Mouse (Mus musculus) embryonic facial prominence, embryonic 15.5 days (tissue): ENCODE results near the gene Zfp385b. TPM values are rescaled to one million over a fixed set of nuclear protein-coding genes. Genes with fewer than 3 reads are reported as not detected.
"Not testable (repeated sequence)": the region's sequence is repeated elsewhere in the genome, so short reads cannot be mapped to it uniquely, and the experiment has no call there.

Experiments used
- ATAC-seq: fragments of 200-750 bp; cut with Nextera tagmentation; 2 replicates; pipeline ENCODE4 v1.8.0; 2017; ENCODE audit warnings: low read depth, moderate TSS enrichment; ENCODE audit not compliant: insufficient number of reproducible peaks, low FRiP score, low TSS enrichment
- H3K27ac ChIP-seq: fragments of 300-500 bp; sonication (generic); replicated peaks from 2 replicates; pipeline ENCODE4 v1.5.1; 2015; ENCODE audit warnings: mild to moderate bottlenecking, inconsistent platforms
- H3K27me3 ChIP-seq: fragments of 300-500 bp; sonication (generic); 2 replicates; pipeline ENCODE4 v1.6.1; 2015; ENCODE audit warnings: inconsistent platforms
- H3K36me3 ChIP-seq: fragments of 300-500 bp; sonication (generic); 2 replicates; pipeline ENCODE4 v1.6.1; 2015; ENCODE audit warnings: mild to moderate bottlenecking, inconsistent platforms
- H3K4me1 ChIP-seq: fragments of 300-500 bp; sonication (generic); 2 replicates; pipeline ENCODE4 v1.6.1; 2015; ENCODE audit warnings: inconsistent platforms
- H3K4me2 ChIP-seq: fragments of 300-500 bp; sonication (generic); replicated peaks from 2 replicates; pipeline ENCODE4 v1.6.1; 2015; ENCODE audit warnings: mild to moderate bottlenecking, inconsistent platforms
- H3K4me3 ChIP-seq: fragments of 300-500 bp; sonication (generic); replicated peaks from 2 replicates; pipeline ENCODE4 v1.5.1; 2015; ENCODE audit warnings: mild to moderate bottlenecking, inconsistent platforms
- H3K9ac ChIP-seq: fragments of 300-500 bp; sonication (generic); 2 replicates; pipeline ENCODE4 v1.6.1; 2015; ENCODE audit warnings: inconsistent platforms
- H3K9me3 ChIP-seq: fragments of 300-500 bp; sonication (generic); replicated peaks from 2 replicates; pipeline ENCODE4 v1.6.1; 2016; ENCODE audit warnings: inconsistent platforms
- WGBS: fragments of 180-500 bp; shearing (Covaris S2); methylation state at CpG from one replicate; pipeline ENCODE4 v1.1.7; 2015; 5-methylcytosine and 5-hydroxymethylcytosine counted together
- polyA plus RNA-seq: library from polyadenylated mRNA; unstranded; fragments of >200 nt; fragmentation: Nextera tagmentation; extraction: Ambion mirVana; gene quantifications from 2 replicates; pipeline ENCODE4 v1.2.1, GENCODE M21; 2015

Zfp385b gene
- polyA plus RNA-seq, 1 experiment from 2014 or later: 11.0 TPM

DNA sequence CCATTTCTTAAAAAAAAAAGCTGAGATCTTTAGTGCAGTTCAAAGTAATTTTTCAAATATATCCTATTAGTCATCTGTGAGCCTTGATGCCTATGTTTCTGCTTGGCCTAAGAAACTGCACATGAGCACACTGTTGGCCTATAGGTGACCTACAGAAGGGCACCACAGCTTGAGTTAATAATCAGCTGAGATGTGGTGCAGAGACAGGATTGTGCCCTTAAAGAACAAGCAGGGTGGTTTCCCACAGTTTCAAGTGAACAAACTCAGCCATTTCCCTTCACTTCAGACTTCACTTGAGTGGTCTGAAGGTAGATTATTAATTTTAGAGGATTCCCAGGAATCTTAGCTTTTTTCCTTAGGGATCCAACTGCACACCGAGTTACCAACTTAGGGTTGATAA, 362.3 kb downstream of the Zfp385b start:
- Histone ChIP-seq H3K27ac (no peak overlapping the region), H3K4me2 (no peak overlapping the region), H3K9ac (no peak overlapping the region), H3K9me3 (no peaks in the 10 kb centered on the region), H3K4me3 (no peak overlapping the region), H3K4me1 (no peaks in the 10 kb centered on the region), H3K27me3 (no peaks in the 10 kb centered on the region), H3K36me3 (no peaks in the 10 kb centered on the region)
- no peak for ATAC-seq
- WGBS: 69% methylated on average over 1 of the region's 1 CpGs

- H3K4me3 ChIP-seq: no peak overlapping the region
- no peak overlapping the region for H3K4me2 ChIP-seq
- H3K9me3 ChIP-seq: no peaks in the 10 kb centered on the region
- H3K4me1 ChIP-seq: no peaks in the 10 kb centered on the region
- no peak overlapping the region for H3K27ac ChIP-seq
- ATAC-seq: no peak
- H3K9ac ChIP-seq: no peak overlapping the region
- no peaks in the 10 kb centered on the region for H3K36me3 ChIP-seq
- 42% methylated on average over 4 of the region's 4 CpGs for WGBS
- H3K27me3 ChIP-seq: no peaks in the 10 kb centered on the region
Observed at GRCm38 (mm10) chr2:77456602-77457001, 362.8 kb downstream of the Zfp385b start.

- H3K27me3 ChIP-seq: no peaks in the 10 kb centered on the region
- no peak overlapping the region for H3K4me3 ChIP-seq
- H3K9me3 ChIP-seq: no peaks in the 10 kb centered on the region
- H3K27ac ChIP-seq: no peak overlapping the region
- 72% methylated on average over 7 of the region's 7 CpGs for WGBS
- H3K4me1 ChIP-seq: no peaks in the 10 kb centered on the region
- no peaks in the 10 kb centered on the region for H3K36me3 ChIP-seq
- no peak overlapping the region for H3K4me2 ChIP-seq
- no peak overlapping the region for H3K9ac ChIP-seq
- no peak for ATAC-seq
Observed at GRCm38 (mm10) chr2:77454341-77454937, 365.0 kb downstream of the Zfp385b start.

DNA sequence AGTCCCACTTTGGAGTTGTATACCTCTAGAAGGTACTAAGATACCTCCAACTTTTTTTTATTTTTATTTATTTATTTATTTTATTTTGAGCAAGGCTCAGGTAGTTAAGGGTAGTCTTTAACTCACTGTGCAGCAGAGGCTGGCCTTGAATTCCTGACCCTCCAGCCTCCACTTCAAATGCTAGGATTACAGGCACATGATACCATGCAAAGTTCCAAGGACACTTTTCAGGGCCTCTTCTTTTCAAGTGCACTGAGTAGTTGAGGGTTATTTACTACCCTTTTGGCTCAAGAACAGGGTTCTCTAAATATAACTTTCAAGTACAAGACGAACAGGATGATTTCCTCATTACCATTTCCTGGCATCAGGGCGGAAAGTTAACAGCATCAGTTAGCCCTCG, 365.7 kb downstream of the Zfp385b start:
- 56% methylated on average over 3 of the region's 3 CpGs for WGBS

GRCm38 (mm10) chr2:77450017-77450416, 369.4 kb downstream of the Zfp385b start:
- not testable (repeated sequence) for H3K36me3 ChIP-seq, H3K9me3 ChIP-seq, ATAC-seq, H3K27ac ChIP-seq, H3K4me2 ChIP-seq, H3K27me3 ChIP-seq, H3K9ac ChIP-seq, H3K4me3 ChIP-seq, H3K4me1 ChIP-seq
- WGBS: 58% methylated on average over 5 of the region's 5 CpGs

More for the DNA sequence above, 365.7 kb downstream of the Zfp385b start:
- H3K4me1 ChIP-seq: no peaks in the 10 kb centered on the region
- no peak overlapping the region for H3K27ac ChIP-seq
- ATAC-seq: no peak
- H3K9ac ChIP-seq: no peak overlapping the region
- no peaks in the 10 kb centered on the region for H3K9me3 ChIP-seq
- H3K4me2 ChIP-seq: no peak overlapping the region
- H3K36me3 ChIP-seq: no peaks in the 10 kb centered on the region
- H3K4me3 ChIP-seq: no peak overlapping the region
- no peaks in the 10 kb centered on the region for H3K27me3 ChIP-seq

DNA sequence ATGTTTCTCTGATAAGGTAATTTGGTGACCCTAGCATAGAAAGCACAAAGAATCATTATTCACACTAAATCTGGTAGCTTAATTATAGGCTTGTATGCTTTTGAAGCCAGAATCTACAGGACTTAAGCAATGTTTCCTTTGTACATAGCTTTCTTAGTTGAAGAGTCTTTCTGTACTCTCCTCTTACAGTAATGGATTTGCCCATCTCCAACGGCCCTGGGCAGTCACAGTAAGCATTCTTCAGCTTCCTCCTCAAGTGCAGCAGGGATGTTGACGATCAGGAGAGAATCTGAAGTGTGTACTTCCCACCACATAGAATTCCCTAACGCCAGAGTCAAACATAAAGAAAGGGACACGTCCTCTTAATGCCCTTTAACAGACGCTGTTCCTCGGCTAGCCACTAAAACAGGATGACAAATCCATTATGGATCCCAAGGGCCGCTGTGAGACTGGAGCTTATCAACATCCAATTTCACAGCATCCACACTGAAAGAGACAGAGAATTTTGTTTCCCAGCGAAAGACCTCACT, 370.4 kb downstream of the Zfp385b start:
- no peak overlapping the region for H3K4me2 ChIP-seq
- WGBS: 22% methylated on average over 8 of the region's 8 CpGs

GRCm38 (mm10) chr2:77444282-77444681, 375.2 kb downstream of the Zfp385b start:
- Histone ChIP-seq H3K27me3 (no peaks in the 10 kb centered on the region), H3K4me3 (no peak overlapping the region), H3K27ac (no peak overlapping the region), H3K36me3 (no peaks in the 10 kb centered on the region), H3K4me1 (no peaks in the 10 kb centered on the region), H3K4me2 (no peak overlapping the region), H3K9me3 (no peaks in the 10 kb centered on the region), H3K9ac (no peak overlapping the region)
- no peak for ATAC-seq
- 96% methylated on average over 8 of the region's 8 CpGs for WGBS

More for the DNA sequence above, 370.4 kb downstream of the Zfp385b start:
- H3K4me3 ChIP-seq: no peak overlapping the region
- no peaks in the 10 kb centered on the region for H3K4me1 ChIP-seq
- no peaks in the 10 kb centered on the region for H3K27me3 ChIP-seq
- H3K36me3 ChIP-seq: no peaks in the 10 kb centered on the region
- no peaks in the 10 kb centered on the region for H3K9me3 ChIP-seq
- no peak overlapping the region for H3K9ac ChIP-seq
- ATAC-seq: no peak
- H3K27ac ChIP-seq: no peak overlapping the region

DNA sequence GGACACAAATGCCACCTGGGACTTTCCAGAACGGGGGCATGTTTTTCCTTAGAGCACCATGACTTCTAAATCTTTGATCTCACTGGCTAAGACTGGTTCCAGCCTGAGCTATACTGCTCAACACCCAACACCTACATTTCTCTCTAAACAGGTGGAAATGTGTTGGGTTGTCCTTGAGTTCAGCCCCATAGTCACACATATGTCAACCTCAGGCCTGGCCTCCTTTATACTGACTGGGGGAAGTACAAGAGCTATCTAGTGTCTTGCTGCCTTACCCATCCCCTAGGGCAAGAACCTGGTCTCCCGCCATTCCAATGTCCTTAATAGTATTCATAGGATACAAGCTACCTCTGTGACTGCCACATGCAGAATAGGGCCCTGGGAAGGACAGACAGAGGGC, 378.8 kb downstream of the Zfp385b start:
- 83% methylated on average over 2 of the region's 2 CpGs for WGBS
- H3K9me3 ChIP-seq: no peaks in the 10 kb centered on the region
- no peak overlapping the region for H3K4me2 ChIP-seq
- no peak overlapping the region for H3K9ac ChIP-seq
- no peak for ATAC-seq
- H3K27ac ChIP-seq: no peak overlapping the region
- no peaks in the 10 kb centered on the region for H3K27me3 ChIP-seq
- H3K4me1 ChIP-seq: no peaks in the 10 kb centered on the region
- H3K4me3 ChIP-seq: no peak overlapping the region
- H3K36me3 ChIP-seq: no peaks in the 10 kb centered on the region

DNA sequence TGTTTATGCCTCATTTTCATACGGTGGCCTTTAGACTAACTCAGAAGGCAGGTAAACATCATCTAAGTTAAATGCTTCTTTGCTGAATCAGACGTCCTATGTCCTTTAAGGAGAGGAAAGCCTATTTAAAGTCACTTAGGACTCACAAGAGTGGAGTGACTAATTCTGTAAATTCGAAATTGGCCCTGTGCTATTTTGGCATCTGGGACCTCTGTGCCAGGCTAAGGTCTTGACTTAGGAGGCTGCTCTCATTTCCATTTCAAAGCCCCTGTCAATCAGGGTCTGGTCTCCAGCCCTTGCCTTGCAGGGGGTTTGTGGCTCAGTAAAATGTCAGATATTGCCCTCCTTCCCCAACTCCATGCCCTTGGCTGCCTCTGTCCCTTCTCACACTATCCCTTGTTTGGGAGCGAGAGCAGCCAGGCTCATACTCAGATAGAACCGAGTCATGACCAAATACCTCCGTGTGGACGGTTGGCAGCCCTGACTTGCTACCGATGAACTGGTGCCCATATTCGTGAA, 383.1 kb downstream of the Zfp385b start:
- Histone ChIP-seq H3K27ac (no peak overlapping the region), H3K4me2 (no peak overlapping the region), H3K36me3 (no peaks in the 10 kb centered on the region), H3K27me3 (no peaks in the 10 kb centered on the region), H3K9ac (no peak overlapping the region), H3K4me1 (no peaks in the 10 kb centered on the region), H3K4me3 (no peak overlapping the region), H3K9me3 (no peaks in the 10 kb centered on the region)
- ATAC-seq: no peak
- 63% methylated on average over 9 of the region's 9 CpGs for WGBS

GRCm38 (mm10) chr2:77419476-77419875, 400.0 kb downstream of the Zfp385b start:
- Histone ChIP-seq H3K9ac (no peak overlapping the region), H3K4me3 (no peak overlapping the region), H3K9me3 (no peaks in the 10 kb centered on the region), H3K4me2 (no peak overlapping the region), H3K27me3 (no peaks in the 10 kb centered on the region), H3K27ac (no peak overlapping the region), H3K36me3 (no peaks in the 10 kb centered on the region), H3K4me1 (no peaks in the 10 kb centered on the region)
- WGBS: 40% methylated on average over 10 of the region's 10 CpGs
- ATAC-seq: no peak

GRCm38 (mm10) chr2:77418078-77418477, 401.4 kb downstream of the Zfp385b start:
- Histone ChIP-seq H3K4me3 (no peak overlapping the region), H3K27me3 (no peaks in the 10 kb centered on the region), H3K9ac (no peak overlapping the region), H3K27ac (no peak overlapping the region), H3K9me3 (no peaks in the 10 kb centered on the region), H3K4me1 (no peaks in the 10 kb centered on the region), H3K36me3 (no peaks in the 10 kb centered on the region), H3K4me2 (no peak overlapping the region)
- ATAC-seq: no peak
- 65% methylated on average over 5 of the region's 5 CpGs for WGBS

- 89% methylated on average over 9 of the region's 9 CpGs for WGBS
- no peak for ATAC-seq
Observed at GRCm38 (mm10) chr2:77412171-77412570, 407.3 kb downstream of the Zfp385b start.

More at GRCm38 (mm10) chr2:77412171-77412570, 407.3 kb downstream of the Zfp385b start:
- Histone ChIP-seq H3K4me2 (no peak overlapping the region), H3K27me3 (no peaks in the 10 kb centered on the region), H3K36me3 (no peaks in the 10 kb centered on the region), H3K27ac (no peak overlapping the region), H3K9me3 (no peaks in the 10 kb centered on the region), H3K4me1 (no peaks in the 10 kb centered on the region), H3K9ac (no peak overlapping the region), H3K4me3 (no peak overlapping the region)
